In the genomic region with DNA sequence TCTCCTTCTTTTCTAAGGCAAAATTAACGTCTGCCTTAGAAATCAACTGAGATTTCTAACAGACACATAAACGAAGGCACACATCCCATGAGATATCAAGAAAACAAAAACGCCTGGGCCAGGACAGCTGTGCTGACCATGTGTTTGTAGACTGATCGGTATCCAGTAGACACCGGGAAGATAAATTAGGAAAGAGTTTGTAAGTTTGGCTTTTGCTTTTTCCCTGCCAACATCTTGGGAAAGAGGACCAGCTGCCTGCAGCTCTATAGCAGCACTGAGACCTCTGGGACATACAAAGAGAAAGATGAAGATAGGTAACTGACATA, we compare ENCODE assay signal across 7 mouse cellular contexts. TPM values are rescaled to one million over a fixed set of nuclear protein-coding genes. Genes with fewer than 3 reads are reported as not detected.
DNase-seq lines count a peak whose midpoint lies in the region; ATAC-seq and TF ChIP-seq lines count a peak whose summit lies in the region.

No protein-coding gene starts in this region.

- peak overlapping the region; percentile 43 for H3K4me3 ChIP-seq in lung, postnatal 0 days (ENCODE audit: low read depth, low read length)
- H3K4me3 ChIP-seq in lung, adult 2 months (replicated peaks; ENCODE audit: extremely low read depth, low read depth, low read length), result no peak overlapping the region
- H3K4me3 ChIP-seq in limb, embryonic 11.5 days (ENCODE audit: low read depth, low read length), result peak overlapping the region; percentile 56
- H3K4me3 ChIP-seq in stomach, embryonic 14.5 days (ENCODE audit: low read depth, low read length), result peak overlapping the region; percentile 65

- TF ChIP-seq POLR2A in lung, adult 2 months (IDR thresholded peaks at IDR 0.05; ENCODE audit: borderline replicate concordance, extremely low read depth, low read depth, low read length), result no peak

- 27% methylated on average over 5 of the region's 5 CpGs for WGBS in lung, postnatal 0 days
- WGBS in lung, adult 2 months, result 30% methylated on average over 5 of the region's 5 CpGs
- WGBS in limb, embryonic 11.5 days, result 57% methylated on average over 5 of the region's 5 CpGs
- 20% methylated on average over 5 of the region's 5 CpGs for WGBS in stomach, embryonic 14.5 days

- no peak overlapping the region for H3K9ac ChIP-seq in lung, postnatal 0 days (replicated peaks; ENCODE audit: low read depth)
- peak overlapping the region; percentile 40; the same call in 1 of the 2 replicates for H3K9ac ChIP-seq in limb, embryonic 11.5 days (ENCODE audit: low read length)
- peak overlapping the region; percentile 40; the same call in 1 of the 2 replicates for H3K9ac ChIP-seq in stomach, embryonic 14.5 days (replicated peaks; ENCODE audit: low read depth, low read length)

- ATAC-seq in lung, postnatal 0 days, result peak; percentile 48
- ATAC-seq in erythroid progenitor cell, adult 5-6 weeks (replicated peaks; ENCODE audit: low FRiP score, poor library complexity, severe bottlenecking), result peak; percentile 40; the same call in 1 of the 2 replicates
- no peak for ATAC-seq in limb, embryonic 11.5 days (ENCODE audit: insufficient number of reproducible peaks, low FRiP score, low TSS enrichment, low read depth)
- ATAC-seq in stomach, embryonic 14.5 days (ENCODE audit: insufficient number of reproducible peaks, insufficient read depth, low FRiP score, low read depth), result no peak
- ATAC-seq in megakaryocyte-erythroid progenitor cell, adult 5-6 weeks (replicated peaks; ENCODE audit: low FRiP score, low TSS enrichment, poor library complexity, severe bottlenecking), result no peak

- no peaks in the 10 kb centered on the region for H3K27me3 ChIP-seq in lung, postnatal 0 days (replicated peaks; ENCODE audit: insufficient read depth, low read length)
- H3K27me3 ChIP-seq in limb, embryonic 11.5 days (ENCODE audit: control insufficient read depth, insufficient read depth, low read length), result no peaks in the 10 kb centered on the region
- no peaks in the 10 kb centered on the region for H3K27me3 ChIP-seq in stomach, embryonic 14.5 days (ENCODE audit: control insufficient read depth, insufficient read depth, low read length)

- DNase-seq in lung, postnatal 0 days (ENCODE audit: low spot score), result peak; percentile 62
- DNase-seq in lung, adult 2 months, result no peak
- no peak for DNase-seq in limb, embryonic 11.5 days (ENCODE audit: low spot score)
- DNase-seq in layer of hippocampus, postnatal 10 days (ENCODE audit: low spot score in 2 of 2), result no peak

- H3K4me2 ChIP-seq in lung, postnatal 0 days (replicated peaks; ENCODE audit: low read depth, low read length), result peak overlapping the region; percentile 63
- H3K4me2 ChIP-seq in limb, embryonic 11.5 days (ENCODE audit: low read depth, severe bottlenecking), result peak overlapping the region; percentile 38
- H3K4me2 ChIP-seq in stomach, embryonic 14.5 days (replicated peaks; ENCODE audit: low read depth, low read length), result peak overlapping the region; percentile 44

- no peak for TF ChIP-seq CTCF in lung, postnatal 0 days (IDR thresholded peaks at IDR 0.05)
- TF ChIP-seq CTCF in lung, adult 2 months (IDR thresholded peaks at IDR 0.05; ENCODE audit: insufficient read depth, low read length), result no peak

- H3K27ac ChIP-seq in lung, postnatal 0 days (ENCODE audit: low read length), result 0 out of 2 replicates have a peak overlapping the region, but pooled peaks have one; percentile 11
- H3K27ac ChIP-seq in limb, embryonic 11.5 days (replicated peaks; ENCODE audit: low read depth, low read length), result no peak overlapping the region
- peak overlapping the region; percentile 27; the same call in 1 of the 2 replicates for H3K27ac ChIP-seq in stomach, embryonic 14.5 days (ENCODE audit: low read length)

- H3K9me3 ChIP-seq in lung, postnatal 0 days (ENCODE audit: low read length), result no peaks in the 10 kb centered on the region
- H3K9me3 ChIP-seq in limb, embryonic 11.5 days (ENCODE audit: control insufficient read depth, low read length), result no peaks in the 10 kb centered on the region
- no peaks in the 10 kb centered on the region for H3K9me3 ChIP-seq in stomach, embryonic 14.5 days (ENCODE audit: control insufficient read depth, low read depth, low read length)

- H3K36me3 ChIP-seq in lung, postnatal 0 days (ENCODE audit: insufficient read depth, low read length), result no peaks in the 10 kb centered on the region
- peaks cover 8% of the 10 kb centered on the region for H3K36me3 ChIP-seq in limb, embryonic 11.5 days (ENCODE audit: control insufficient read depth, insufficient read depth, low read length)
- peaks cover 18% of the 10 kb centered on the region; the same call in 1 of the 2 replicates for H3K36me3 ChIP-seq in stomach, embryonic 14.5 days (ENCODE audit: control insufficient read depth, insufficient read depth, low read length)

- TF ChIP-seq EP300 in lung, postnatal 0 days (IDR thresholded peaks at IDR 0.05), result no peak

- no peaks in the 10 kb centered on the region; the same call in 1 of the 2 replicates for H3K4me1 ChIP-seq in lung, postnatal 0 days (ENCODE audit: insufficient read depth, low read depth, low read length)
- no peaks in the 10 kb centered on the region for H3K4me1 ChIP-seq in lung, adult 2 months (ENCODE audit: control insufficient read depth, insufficient read depth, low read length)
- peaks cover 7% of the 10 kb centered on the region; the same call in 1 of the 2 replicates for H3K4me1 ChIP-seq in limb, embryonic 11.5 days (ENCODE audit: control insufficient read depth, insufficient read depth, low read length)
- H3K4me1 ChIP-seq in stomach, embryonic 14.5 days (ENCODE audit: control insufficient read depth, insufficient read depth, low read length), result peaks cover 12% of the 10 kb centered on the region

RNA-seq across cellular contexts. Expression of a gene that starts 0.4 kb away (rescaled TPM):
- 2.0 and 2.3 TPM in 2 replicates for polyA plus RNA-seq in lung, postnatal 0 days (2015; fragmentation: Nextera tagmentation; extraction: Ambion mirVana)
- polyA plus RNA-seq in lung, adult 2 months (2012; rRNA removed), result 0.48 and 1.1 TPM in 2 replicates
- total RNA-seq in erythroid progenitor cell, adult 5-6 weeks (2015; ENCODE audit: low replicate concordance), result 394 and 480 TPM in 2 replicates
- 402 and 449 TPM in 2 replicates for total RNA-seq in erythroid progenitor cell, adult 5-6 weeks (2017; ENCODE audit: low replicate concordance)
- 79.6 and 81.0 TPM in 2 replicates for polyA plus RNA-seq in limb, embryonic 11.5 days (2014; fragmentation: Nextera tagmentation; extraction: Ambion mirVana)
- polyA plus RNA-seq in stomach, embryonic 14.5 days (2014; fragmentation: Nextera tagmentation; extraction: Ambion mirVana), result 46.1 and 49.5 TPM in 2 replicates
- 1 to 10 TPM; 3.8 to 4.1 TPM for total RNA-seq in layer of hippocampus, postnatal 10 days (2021)
- total RNA-seq in megakaryocyte-erythroid progenitor cell, adult 5-6 weeks (2014; fragmentation: Nextera tagmentation), result 44.5 and 50.6 TPM in 2 replicates
- total RNA-seq in megakaryocyte-erythroid progenitor cell, adult 5-6 weeks (2017), result 60.7 and 70.5 TPM in 2 replicates

RNA-seq across cellular contexts. Expression of a gene that starts 31.6 kb away (rescaled TPM):
- 18.1 and 20.0 TPM in 2 replicates for polyA plus RNA-seq in lung, postnatal 0 days (2015; fragmentation: Nextera tagmentation; extraction: Ambion mirVana)
- 9.9 and 10.9 TPM in 2 replicates for polyA plus RNA-seq in lung, adult 2 months (2012; rRNA removed)
- total RNA-seq in erythroid progenitor cell, adult 5-6 weeks (2015; ENCODE audit: low replicate concordance), result 23.9 and 37.8 TPM in 2 replicates
- 54.2 and 68.8 TPM in 2 replicates for total RNA-seq in erythroid progenitor cell, adult 5-6 weeks (2017; ENCODE audit: low replicate concordance)
- polyA plus RNA-seq in limb, embryonic 11.5 days (2014; fragmentation: Nextera tagmentation; extraction: Ambion mirVana), result 27.2 and 29.1 TPM in 2 replicates
- 20.7 and 21.4 TPM in 2 replicates for polyA plus RNA-seq in stomach, embryonic 14.5 days (2014; fragmentation: Nextera tagmentation; extraction: Ambion mirVana)
- total RNA-seq in layer of hippocampus, postnatal 10 days (2021), result 10 to 100 TPM; 66.0 to 75.6 TPM
- total RNA-seq in megakaryocyte-erythroid progenitor cell, adult 5-6 weeks (2014; fragmentation: Nextera tagmentation), result 11.2 and 14.5 TPM in 2 replicates
- 16.0 and 29.2 TPM in 2 replicates for total RNA-seq in megakaryocyte-erythroid progenitor cell, adult 5-6 weeks (2017)

RNA-seq across cellular contexts. Expression of a gene that starts 51.1 kb away (rescaled TPM):
- polyA plus RNA-seq in lung, postnatal 0 days (2015; fragmentation: Nextera tagmentation; extraction: Ambion mirVana), result 332 and 359 TPM in 2 replicates
- 276 and 279 TPM in 2 replicates for polyA plus RNA-seq in lung, adult 2 months (2012; rRNA removed)
- total RNA-seq in erythroid progenitor cell, adult 5-6 weeks (2015; ENCODE audit: low replicate concordance), result 62.3 and 88.4 TPM in 2 replicates
- 15.1 and 15.7 TPM in 2 replicates for total RNA-seq in erythroid progenitor cell, adult 5-6 weeks (2017; ENCODE audit: low replicate concordance)
- polyA plus RNA-seq in limb, embryonic 11.5 days (2014; fragmentation: Nextera tagmentation; extraction: Ambion mirVana), result 0.63 and 1.1 TPM in 2 replicates
- polyA plus RNA-seq in stomach, embryonic 14.5 days (2014; fragmentation: Nextera tagmentation; extraction: Ambion mirVana), result 15.9 and 16.6 TPM in 2 replicates
- 1 to 10 TPM; 1.7 to 1.9 TPM for total RNA-seq in layer of hippocampus, postnatal 10 days (2021)
- total RNA-seq in megakaryocyte-erythroid progenitor cell, adult 5-6 weeks (2014; fragmentation: Nextera tagmentation), result 0.92 and 5.8 TPM in 2 replicates
- not detected in 2 replicates for total RNA-seq in megakaryocyte-erythroid progenitor cell, adult 5-6 weeks (2017)

Comparison
In these comparisons a context has a peak if more than half of its experiments do, and no peak if none do; other contexts are left out.
1. ATAC-seq: peak in lung, postnatal 0 days (single experiment) and erythroid progenitor cell, adult 5-6 weeks (single experiment); none in limb, embryonic 11.5 days (single experiment), stomach, embryonic 14.5 days (single experiment) and megakaryocyte-erythroid progenitor cell, adult 5-6 weeks (single experiment).
2. RNA of a gene that starts 0.4 kb away (polyA plus RNA-seq): 79.6 to 81.0 TPM in limb, embryonic 11.5 days and 46.1 to 49.5 TPM in stomach, embryonic 14.5 days; 2.0 to 2.3 TPM in lung, postnatal 0 days and 0.48 to 1.1 TPM in lung, adult 2 months; every median in the first group is over 10 times any median in the second.
3. RNA of a gene that starts 51.1 kb away (polyA plus RNA-seq): 332 to 359 TPM in lung, postnatal 0 days and 276 to 279 TPM in lung, adult 2 months; 15.9 to 16.6 TPM in stomach, embryonic 14.5 days and 0.63 to 1.1 TPM in limb, embryonic 11.5 days; every median in the first group is over 10 times any median in the second.
4. Peak in every context shown above with its lines, with median percentiles within 50 percentile points of each other: H3K4me2 ChIP-seq.